Mouse (Mus musculus) small intestine, adult 10 weeks (tissue): ENCODE measurements around the gene Calr4. TPM values are rescaled to one million over a fixed set of nuclear protein-coding genes. Genes with fewer than 3 reads are reported as not detected.

Source experiments
- polyA plus RNA-seq: library from polyadenylated mRNA; stranded (reverse); fragments of 350-450 nt; fragmentation: Illumina TruSeq; extraction: RNeasy Lipid Tissue Mini Kit (QIAGEN cat#74804); gene quantifications from one replicate; pipeline ENCODE4 v1.2.3, GENCODE M21; 2014; ENCODE audit warnings: low replicate concordance

The Calr4 gene
- polyA plus RNA-seq = not detected

GRCm38 (mm10) chr4:109234185-109234584 is at the start of gene Calr4:
Gene Calr4, plus strand, starts transcription at chr4:109234485.

GRCm38 (mm10) chr4:109201582-109202424 is 32.5 kb upstream of the Calr4 start, which contains the start of gene Osbpl9:
Gene Osbpl9, minus strand, starts transcription at chr4:109202272.

GRCm38 (mm10) chr4:109279689-109280458 is 45.6 kb downstream of the Calr4 start, which contains the start of gene Eps15:
Gene Eps15, plus strand, starts transcription at chr4:109280268.

Other genes with a start within 250 kb of the Calr4 start
- gene Nrd1, start 233.8 kb upstream of the Calr4 start, polyA plus RNA-seq = 238 TPM
- 83.8 TPM for gene Osbpl9, start 32.2 kb upstream of the Calr4 start, polyA plus RNA-seq
- gene Eps15, start 45.8 kb downstream of the Calr4 start, polyA plus RNA-seq = 85.1 TPM
- gene Ttc39a, start 172.1 kb downstream of the Calr4 start, polyA plus RNA-seq = 5.5 TPM